Mouse (Mus musculus): ENCODE measurements around the gene Ptger1.

The Ptger1 gene

DNA sequence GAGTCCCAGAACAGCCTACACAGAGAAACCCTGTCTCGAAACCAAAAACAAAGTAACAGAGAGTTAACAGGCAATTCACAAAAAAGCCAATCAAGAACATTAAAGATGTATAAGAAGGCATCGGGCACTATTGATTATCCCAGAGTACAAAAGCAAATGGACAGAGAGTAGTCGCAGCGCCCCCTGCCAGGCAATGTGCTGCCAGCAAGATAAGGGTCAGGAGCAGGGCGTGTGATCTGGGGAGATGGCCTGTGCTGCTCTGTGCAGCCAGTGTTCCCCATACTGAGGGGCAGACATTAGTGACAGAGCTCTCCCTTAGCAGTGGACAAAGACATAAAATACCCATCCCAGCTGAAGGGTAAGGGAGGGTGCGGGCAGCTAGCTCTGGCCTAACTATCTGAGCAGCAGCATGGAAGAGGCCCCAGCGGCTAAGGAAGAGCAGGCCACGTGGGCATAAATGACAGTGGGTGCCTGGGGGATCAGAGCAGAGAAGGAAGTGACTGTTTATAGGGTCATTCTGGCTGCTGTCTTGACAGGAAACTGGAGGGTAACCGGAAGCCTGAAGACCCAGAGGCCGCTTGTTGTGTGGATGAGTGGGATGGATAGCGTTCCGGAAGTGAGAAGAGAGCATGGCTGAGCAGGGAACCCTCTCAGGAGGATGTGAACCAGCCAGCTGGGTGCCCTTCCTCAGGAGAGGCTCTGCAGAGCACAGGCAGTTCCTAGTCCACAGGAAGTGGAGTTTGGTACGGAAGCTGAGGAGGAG lies 9.8 kb upstream of the Ptger1 start:
- no peak for DNase-seq

- DNase-seq = no peak
Measured at GRCm38 (mm10) chr8:83660545-83660944, 5.9 kb upstream of the Ptger1 start.

DNA sequence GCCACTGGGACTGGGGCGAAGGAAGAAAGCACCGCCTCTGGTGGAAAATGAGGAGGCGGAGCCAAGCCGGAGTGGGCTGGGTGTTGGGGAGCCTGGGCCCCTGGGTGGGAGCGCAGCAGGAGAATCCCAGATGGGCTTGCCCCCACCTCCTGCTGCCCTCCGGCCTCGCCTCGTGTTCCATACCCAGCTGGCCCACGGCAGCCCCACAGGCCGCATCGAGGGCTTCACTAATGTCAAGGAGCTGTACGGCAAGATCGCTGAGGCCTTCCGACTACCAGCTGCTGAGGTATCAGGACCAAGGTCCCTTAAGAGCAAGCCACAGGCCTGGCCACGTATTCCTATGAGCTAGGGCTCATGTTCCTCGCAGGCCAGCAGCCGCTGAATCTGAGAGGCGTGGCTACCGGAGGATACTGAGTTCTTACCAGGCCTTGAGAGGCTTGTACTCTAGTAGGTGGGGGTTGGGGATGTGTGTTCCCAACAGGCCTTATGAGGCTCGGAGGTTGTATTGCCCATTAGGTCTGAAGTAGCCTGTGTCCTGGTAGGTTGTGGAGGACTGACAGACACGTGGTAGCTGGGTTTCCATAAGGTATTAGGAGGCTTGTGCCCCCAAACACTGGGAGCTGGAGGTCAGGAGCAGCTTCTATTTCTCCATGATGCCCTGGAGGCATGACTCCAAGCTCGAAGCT lies 5.3 kb upstream of the Ptger1 start:
- DNase-seq = no peak

GRCm38 (mm10) chr8:83662421-83662826 lies 4.1 kb upstream of the Ptger1 start:
- peak; percentile 85 to 89 for DNase-seq

DNA sequence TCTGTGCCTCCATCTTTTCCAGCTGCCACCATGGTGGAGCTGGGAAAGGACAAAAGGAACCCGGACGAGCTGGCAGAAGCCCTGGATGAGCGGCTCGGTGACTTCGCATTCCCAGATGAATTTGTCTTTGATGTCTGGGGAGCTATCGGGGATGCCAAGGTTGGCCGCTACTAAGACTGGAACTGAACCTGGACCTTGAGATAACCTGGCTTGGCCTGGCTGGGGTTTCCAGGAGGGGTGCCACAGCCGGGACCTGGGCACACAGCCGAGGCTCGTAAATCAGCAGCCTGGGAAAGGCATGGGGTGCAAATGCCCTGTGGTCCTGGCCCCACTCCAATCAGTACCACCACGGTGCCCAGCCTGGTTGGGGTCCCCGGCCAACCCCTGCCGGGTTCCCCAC lies 2.4 kb upstream of the Ptger1 start:
- DNase-seq = no peak

GRCm38 (mm10) chr8:83664931-83665625 lies 1.4 kb upstream of the Ptger1 start:
- DNase-seq = no peak

GRCm38 (mm10) chr8:83666866-83667234 lies 372 bp downstream of the Ptger1 start:
- no peak for DNase-seq

- DNase-seq = no peak
Measured at GRCm38 (mm10) chr8:83667526-83667925, 1.0 kb downstream of the Ptger1 start.

GRCm38 (mm10) chr8:83668010-83668916 lies 1.8 kb downstream of the Ptger1 start:
- peak; percentile 60 to 67 for DNase-seq

- DNase-seq = no peak
Measured at GRCm38 (mm10) chr8:83669013-83669412, 2.5 kb downstream of the Ptger1 start.

DNA sequence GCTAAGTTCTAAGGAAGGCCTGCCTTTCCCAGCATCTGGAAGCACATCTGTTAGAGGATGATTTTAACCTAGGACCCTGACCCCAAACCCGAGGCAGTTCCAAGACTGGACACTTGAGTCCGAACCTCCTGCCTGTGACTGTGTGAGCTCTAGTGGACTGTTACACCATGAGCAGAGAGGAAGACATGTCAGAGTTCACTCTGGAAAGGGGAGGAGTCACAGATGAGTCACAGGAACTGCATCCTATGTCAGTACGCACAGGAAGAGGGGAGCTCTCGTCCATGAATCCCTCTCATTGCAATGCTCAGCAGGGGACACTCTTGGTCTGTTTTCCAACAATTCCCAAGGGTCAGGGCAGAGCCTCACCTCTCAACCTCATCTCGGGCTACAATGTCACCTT lies 6.5 kb downstream of the Ptger1 start:
- no peak for DNase-seq

GRCm38 (mm10) chr8:83674497-83674896 lies 8.0 kb downstream of the Ptger1 start:
- no peak for DNase-seq

GRCm38 (mm10) chr8:83679866-83680265 lies 13.4 kb downstream of the Ptger1 start:
- no peak for DNase-seq

GRCm38 (mm10) chr8:83680603-83681002 lies 14.1 kb downstream of the Ptger1 start:
- DNase-seq = no peak

- no peak for DNase-seq
Measured at GRCm38 (mm10) chr8:83681099-83681498, 14.6 kb downstream of the Ptger1 start.

DNA sequence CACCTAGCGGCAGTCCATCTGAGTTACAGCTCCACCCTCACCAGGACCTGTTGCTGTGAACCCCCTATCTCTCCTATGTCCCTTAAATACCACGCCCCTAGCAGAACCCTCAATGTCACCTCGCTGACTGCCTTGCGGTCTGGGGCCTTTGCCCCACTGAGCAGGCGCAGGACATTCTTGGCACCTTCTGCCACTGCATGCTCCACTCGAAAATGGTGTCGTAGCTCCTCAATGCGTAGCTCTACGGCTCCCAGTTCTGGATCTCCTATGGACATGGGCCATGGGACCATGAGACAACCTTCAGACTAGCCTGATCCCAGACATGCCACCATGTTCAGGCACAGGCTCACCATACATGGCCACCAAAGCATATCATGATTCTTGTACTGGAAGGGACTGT lies 18.0 kb downstream of the Ptger1 start:
- DNase-seq = no peak

DNA sequence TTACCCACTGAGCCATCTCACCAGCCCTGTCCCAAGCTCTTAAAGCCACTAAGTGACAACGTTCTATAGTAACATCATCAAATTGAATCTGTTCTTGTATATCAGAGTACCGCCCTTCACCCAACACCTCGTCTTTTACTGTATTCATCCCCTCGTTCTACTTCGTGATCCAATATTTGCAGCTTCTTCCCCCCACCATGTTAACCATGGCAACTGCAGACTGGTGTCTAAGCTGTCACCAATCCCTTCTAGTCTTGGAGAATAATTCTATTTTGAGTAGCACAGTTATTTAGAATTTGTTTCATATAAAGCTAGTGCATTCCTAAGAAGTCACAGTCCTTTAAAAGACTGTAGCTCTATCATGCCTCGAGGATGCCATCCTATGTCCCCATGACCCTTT lies 22.8 kb downstream of the Ptger1 start:
- no peak for DNase-seq

GRCm38 (mm10) chr8:83693609-83694236 lies 27.2 kb downstream of the Ptger1 start:
- peak; percentile 34 to 52 for DNase-seq

DNA sequence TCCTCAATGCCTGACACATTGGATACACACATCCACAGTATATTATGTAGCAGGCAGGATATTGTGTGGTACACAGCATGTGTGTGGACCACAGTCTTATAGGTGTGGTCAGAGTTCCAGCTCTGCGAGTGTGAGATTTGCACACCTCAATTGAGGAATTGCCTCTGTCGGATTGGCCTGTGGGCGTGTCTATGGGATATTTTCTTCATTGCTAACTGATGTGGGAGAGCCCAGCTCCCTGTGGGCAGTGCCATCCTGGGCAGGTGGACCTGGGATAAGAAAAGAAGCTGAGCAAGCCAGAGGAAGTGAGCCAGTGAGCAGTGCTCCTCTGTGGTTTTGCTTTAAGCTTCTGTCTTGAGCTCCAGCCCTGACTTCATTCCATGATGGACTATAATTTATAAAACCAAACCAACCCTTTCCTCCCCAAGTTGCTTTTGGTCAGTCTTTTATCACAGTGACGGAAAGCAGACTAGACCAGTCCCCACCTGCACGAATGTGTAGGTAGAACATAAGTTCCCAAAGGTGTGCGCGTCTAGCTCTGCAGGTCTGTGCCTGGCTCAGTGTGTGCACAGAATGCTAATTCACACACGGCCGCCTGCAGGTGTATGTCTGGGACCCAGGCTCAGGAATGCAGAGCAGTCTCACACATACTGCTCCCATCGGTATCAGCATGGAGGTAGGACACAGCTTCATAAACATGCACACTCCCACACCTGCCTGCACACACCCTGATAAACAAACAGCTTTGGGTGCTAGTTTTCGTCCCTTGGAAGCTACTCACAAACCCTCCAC lies 28.1 kb downstream of the Ptger1 start:
- no peak for DNase-seq

DNA sequence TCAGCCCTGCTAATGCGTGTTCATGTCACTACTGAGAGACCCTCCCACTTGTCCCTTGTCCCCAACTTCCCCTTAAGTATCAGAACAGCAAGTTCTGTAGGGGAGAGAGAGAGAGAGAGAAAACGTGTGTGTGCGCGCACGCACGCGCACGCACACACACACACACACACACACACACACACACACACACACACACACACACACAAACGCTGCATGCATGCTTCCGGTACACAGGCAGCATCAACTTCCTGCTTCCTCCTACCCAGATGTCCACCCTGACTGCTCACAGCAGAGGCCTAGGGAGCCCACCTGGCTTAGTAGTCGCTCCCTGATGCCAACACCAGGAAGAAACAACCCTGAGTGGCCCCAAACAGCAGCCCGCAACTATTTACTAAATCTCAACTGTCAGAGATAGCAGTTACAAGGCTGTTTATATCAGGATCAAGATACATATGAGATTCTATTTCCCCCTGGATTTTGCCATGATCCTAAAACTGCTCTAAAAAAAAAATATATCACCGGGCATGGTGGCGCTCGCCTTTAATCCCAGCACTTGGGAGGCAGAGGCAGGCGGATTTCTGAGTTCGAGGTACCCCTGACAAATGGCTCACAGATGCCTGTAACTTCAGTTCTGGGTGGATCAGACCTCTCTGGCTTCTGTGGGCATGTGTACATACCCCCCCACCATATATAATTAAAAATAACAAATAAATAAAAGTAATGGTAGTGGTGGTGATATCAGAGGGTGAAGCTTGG lies 29.1 kb downstream of the Ptger1 start:
- peak; percentile 52 to 69 for DNase-seq

All from thymus, postnatal 36 days (tissue).